Comparison of ENCODE assay signal across 8 mouse cellular contexts in genomic region chr4:106707957-106708356, GRCm38 (mm10). TPM values are rescaled to one million over a fixed set of nuclear protein-coding genes. Genes with fewer than 3 reads are reported as not detected.
DNase-seq lines count a peak whose midpoint lies in the region; ATAC-seq and TF ChIP-seq lines count a peak whose summit lies in the region.

No protein-coding gene starts in this region.

- H3K4me3 ChIP-seq in lung, embryonic 16.5 days (ENCODE audit: low read length) = no peak overlapping the region
- H3K4me3 ChIP-seq in limb, embryonic 10.5 days = peak overlapping the region; percentile 20; the same call in 1 of the 2 replicates
- no peak overlapping the region for H3K4me3 ChIP-seq in small intestine, adult 2 months (ENCODE audit: low read depth, low read length)

- WGBS in lung, embryonic 16.5 days = 26% methylated on average over 5 of the region's 5 CpGs
- WGBS in limb, embryonic 10.5 days = 45% methylated on average over 5 of the region's 5 CpGs
- WGBS in small intestine, adult 2 months = 10% methylated on average over 5 of the region's 5 CpGs

- no peak for DNase-seq in lung, adult 18-20 months
- DNase-seq in adrenal gland, postnatal 36 days = peak; percentile 36 to 54
- no peak for DNase-seq in limb, embryonic 10.5 days (ENCODE audit: low spot score)
- DNase-seq in cerebellum, postnatal 36 days = no peak
- no peak for DNase-seq in cerebellum, adult 9-10 months
- no peak for DNase-seq in thymus, postnatal 4 days

- ATAC-seq in lung, embryonic 16.5 days (ENCODE audit: low read depth) = peak; percentile 29; the same call in 1 of the 2 replicates

- no peak for TF ChIP-seq CTCF in small intestine, adult 2 months (IDR thresholded peaks at IDR 0.05; ENCODE audit: extremely low read depth, insufficient read length, insufficient replicate concordance, low read depth, low read length)

- H3K4me1 ChIP-seq in lung, embryonic 16.5 days (replicated peaks; ENCODE audit: control insufficient read depth, insufficient read depth, low read length) = no peaks in the 10 kb centered on the region; the same call in 1 of the 2 replicates
- H3K4me1 ChIP-seq in limb, embryonic 10.5 days = peaks cover 4% of the 10 kb centered on the region
- peaks cover 6% of the 10 kb centered on the region for H3K4me1 ChIP-seq in small intestine, adult 2 months (ENCODE audit: control insufficient read depth, insufficient read depth, insufficient read length, low read length)

- no peak for TF ChIP-seq POLR2A in small intestine, adult 2 months (IDR thresholded peaks at IDR 0.05; ENCODE audit: low read depth, low read length)

- no peaks in the 10 kb centered on the region for H3K36me3 ChIP-seq in lung, embryonic 16.5 days (ENCODE audit: control insufficient read depth, insufficient read depth, low read length)
- H3K36me3 ChIP-seq in limb, embryonic 10.5 days = no peaks in the 10 kb centered on the region
- H3K36me3 ChIP-seq in small intestine, adult 2 months (ENCODE audit: control insufficient read depth, insufficient read depth, low read length) = no peaks in the 10 kb centered on the region

- H3K9me3 ChIP-seq in lung, embryonic 16.5 days (ENCODE audit: control insufficient read depth, low read length) = no peaks in the 10 kb centered on the region
- H3K9me3 ChIP-seq in limb, embryonic 10.5 days (replicated peaks) = no peaks in the 10 kb centered on the region

- H3K27ac ChIP-seq in lung, embryonic 16.5 days (ENCODE audit: low read length) = no peak overlapping the region
- H3K27ac ChIP-seq in limb, embryonic 10.5 days = peak overlapping the region; percentile 51; the same call in 1 of the 2 replicates
- peak overlapping the region; percentile 43; the same call in 1 of the 2 replicates for H3K27ac ChIP-seq in small intestine, adult 2 months (ENCODE audit: insufficient read depth, low read depth, low read length)

- H3K4me2 ChIP-seq in lung, embryonic 16.5 days (ENCODE audit: low read depth, low read length) = peak overlapping the region; percentile 42

- 0 out of 2 replicates have a peak overlapping the region, but pooled peaks have one; percentile 21 for H3K9ac ChIP-seq in lung, embryonic 16.5 days (ENCODE audit: low read length)

- H3K27me3 ChIP-seq in lung, embryonic 16.5 days (ENCODE audit: control insufficient read depth, insufficient read depth, low read depth, low read length) = no peaks in the 10 kb centered on the region
- peaks cover 8% of the 10 kb centered on the region for H3K27me3 ChIP-seq in limb, embryonic 10.5 days (ENCODE audit: low read depth, poor library complexity, severe bottlenecking)
- H3K27me3 ChIP-seq in small intestine, adult 2 months (ENCODE audit: control insufficient read depth, insufficient read depth, low read length) = no peaks in the 10 kb centered on the region

RNA-seq across cellular contexts. Expression of gene Mroh7, which starts 22.8 kb away (rescaled TPM):
- polyA plus RNA-seq in lung, embryonic 16.5 days (2015; fragmentation: Nextera tagmentation; extraction: Ambion mirVana) = 0.13 TPM in 1 of 2 replicates, not detected in the other
- total RNA-seq in adrenal gland, postnatal 36 days (2021) = 1 to 10 TPM in 1 of 2 experiments, under 1 TPM in 1; 0.76 to 1.1 TPM
- 0.04 and 0.05 TPM in 2 replicates for polyA plus RNA-seq in limb, embryonic 10.5 days (2016; fragmentation: Nextera tagmentation; extraction: Ambion mirVana)
- 1.0 and 17.2 TPM in 2 replicates for polyA plus RNA-seq in small intestine, adult 2 months (2012; rRNA removed)

RNA-seq across cellular contexts. Expression of gene Fam151a, which starts 25.7 kb away (rescaled TPM):
- 0.18 and 0.30 TPM in 2 replicates for polyA plus RNA-seq in lung, embryonic 16.5 days (2015; fragmentation: Nextera tagmentation; extraction: Ambion mirVana)
- under 1 TPM in 1 of 2 experiments, not detected in 1; 0.17 TPM for total RNA-seq in adrenal gland, postnatal 36 days (2021)
- polyA plus RNA-seq in limb, embryonic 10.5 days (2016; fragmentation: Nextera tagmentation; extraction: Ambion mirVana) = 0.09 and 0.13 TPM in 2 replicates
- 1.4 and 449 TPM in 2 replicates for polyA plus RNA-seq in small intestine, adult 2 months (2012; rRNA removed)

RNA-seq across cellular contexts. Expression of gene Ttc4, which starts 29.2 kb away (rescaled TPM):
- polyA plus RNA-seq in lung, embryonic 16.5 days (2015; fragmentation: Nextera tagmentation; extraction: Ambion mirVana) = 89.7 and 92.3 TPM in 2 replicates
- 10 to 100 TPM; 23.4 to 24.4 TPM for total RNA-seq in adrenal gland, postnatal 36 days (2021)
- polyA plus RNA-seq in limb, embryonic 10.5 days (2016; fragmentation: Nextera tagmentation; extraction: Ambion mirVana) = 110 and 132 TPM in 2 replicates
- 16.9 and 41.4 TPM in 2 replicates for polyA plus RNA-seq in small intestine, adult 2 months (2012; rRNA removed)

RNA-seq across cellular contexts. Expression of gene Pars2, which starts 57.1 kb away (rescaled TPM):
- polyA plus RNA-seq in lung, embryonic 16.5 days (2015; fragmentation: Nextera tagmentation; extraction: Ambion mirVana) = 12.2 and 13.2 TPM in 2 replicates
- 1 to 10 TPM; 3.9 to 5.7 TPM for total RNA-seq in adrenal gland, postnatal 36 days (2021)
- 18.8 and 20.2 TPM in 2 replicates for polyA plus RNA-seq in limb, embryonic 10.5 days (2016; fragmentation: Nextera tagmentation; extraction: Ambion mirVana)
- 5.6 and 7.5 TPM in 2 replicates for polyA plus RNA-seq in small intestine, adult 2 months (2012; rRNA removed)

Comparison
In these comparisons a context has a peak if more than half of its experiments do, and no peak if none do; other contexts are left out.
1. DNase-seq: peak in adrenal gland, postnatal 36 days (2 of 2); none in lung, adult 18-20 months (0 of 2), limb, embryonic 10.5 days (single experiment), cerebellum, postnatal 36 days (0 of 2), cerebellum, adult 9-10 months (single experiment) and thymus, postnatal 4 days (single experiment).